Mouse (Mus musculus): ENCODE measurements at regions not wholly inside any gene's neighbourhood (a gene's known extent, or its start where the extent isn't known, plus 50 kb on each side); places are given as distances from the start of the nearest gene placed in this dataset.

- TF ChIP-seq POLR2A (IDR thresholded peaks at IDR 0.05; ENCODE audit: borderline replicate concordance, extremely low read depth, low read depth, low read length) (no peak), CTCF (IDR thresholded peaks at IDR 0.05; ENCODE audit: insufficient read depth, low read length) (no peak)
Observed at GRCm38 (mm10) chr15:72134226-72134625, 1700.1 kb upstream of the Gm6569 start.

All from lung, adult 2 months (tissue).